Mouse (Mus musculus) cerebellum, adult 18-20 months (tissue): ENCODE measurements around the gene Prdx1.
"Not testable (repeated sequence)": the region's sequence is repeated elsewhere in the genome, so short reads cannot be mapped to it uniquely, and the experiment has no call there.

Source experiments
- DNase-seq, 2 experiments: peaks; one replicate each; pipeline ENCODE4 v3.0.0; 2021

Gene Prdx1

DNA sequence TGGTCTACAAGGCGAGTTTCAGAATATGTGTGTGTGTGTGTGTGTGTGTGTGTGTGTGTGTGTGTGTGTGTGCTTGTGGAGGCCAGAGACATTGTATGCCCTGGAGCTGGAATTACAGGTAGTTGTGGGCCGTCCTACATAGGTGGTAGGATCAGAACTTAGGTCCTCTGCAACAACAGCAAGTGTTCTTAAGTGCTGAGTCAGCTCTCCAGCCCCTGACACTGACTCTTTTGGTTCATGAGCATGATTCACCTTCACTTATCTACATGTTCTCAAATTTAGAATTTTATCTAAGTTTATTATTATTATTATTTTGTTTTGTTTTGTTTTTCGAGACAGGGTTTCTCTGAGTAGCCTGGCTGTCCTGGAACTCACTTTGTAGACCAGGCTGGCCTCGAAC, 4.8 kb upstream of the Prdx1 start:
- not testable (repeated sequence) for DNase-seq

DNA sequence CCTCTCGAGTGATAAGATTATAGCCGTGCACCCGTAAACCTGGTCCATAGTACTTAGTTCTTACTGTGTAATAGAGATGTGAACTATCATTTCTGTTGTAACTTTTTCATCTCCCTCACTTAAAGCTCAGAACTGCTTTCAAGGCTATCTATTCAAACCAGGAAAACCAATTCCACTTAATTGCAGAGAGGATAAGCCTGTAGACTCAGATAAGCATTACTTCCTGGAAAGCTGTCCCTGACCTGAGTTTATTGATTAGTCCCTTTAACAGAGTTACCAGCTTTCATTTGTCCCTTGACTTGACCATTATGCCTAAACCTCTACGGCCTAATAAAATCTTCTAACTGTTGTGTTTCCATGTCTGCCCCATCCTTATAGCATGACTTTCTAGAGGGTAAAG, 1.4 kb upstream of the Prdx1 start:
- no peak for DNase-seq

DNA sequence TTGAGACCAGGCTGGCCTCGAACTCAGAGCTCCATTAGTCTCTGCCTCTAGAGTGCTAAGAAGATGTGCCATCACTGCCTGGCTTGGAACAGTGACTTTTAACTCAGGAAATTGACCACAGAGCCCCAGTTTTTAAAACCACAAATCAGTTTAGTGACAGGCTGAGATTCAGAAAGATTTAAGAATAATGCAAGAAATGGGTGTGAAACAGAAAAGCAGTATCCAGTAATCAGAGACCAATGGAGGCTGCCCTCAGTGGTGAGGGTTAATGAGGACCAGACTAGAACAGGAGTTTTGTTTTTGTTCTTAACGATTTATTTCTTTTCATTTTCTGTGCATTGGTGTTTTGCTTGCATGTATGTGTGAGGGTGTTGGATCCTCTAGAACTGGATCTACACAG, 679 bp upstream of the Prdx1 start:
- no peak for DNase-seq

DNA sequence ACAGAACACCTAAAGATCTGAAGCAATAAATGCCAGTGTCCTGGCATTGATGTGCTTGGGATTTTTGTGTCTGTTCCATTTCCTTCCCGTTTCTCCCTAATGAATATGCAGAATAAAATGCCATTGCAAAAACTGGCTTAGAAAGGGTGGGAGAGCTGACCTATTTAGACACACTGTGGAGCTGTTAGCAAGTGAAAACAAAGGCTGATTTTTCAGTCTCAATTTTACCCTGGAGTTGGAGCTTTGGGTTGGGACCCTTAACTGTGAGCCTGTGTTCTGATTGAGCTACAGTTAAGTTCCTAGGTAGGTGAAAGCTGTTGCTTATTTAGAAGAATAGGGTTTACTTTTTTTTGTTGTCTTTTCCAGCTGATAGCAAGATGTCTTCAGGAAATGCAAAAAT, 1.7 kb downstream of the Prdx1 start:
- no peak for DNase-seq

DNA sequence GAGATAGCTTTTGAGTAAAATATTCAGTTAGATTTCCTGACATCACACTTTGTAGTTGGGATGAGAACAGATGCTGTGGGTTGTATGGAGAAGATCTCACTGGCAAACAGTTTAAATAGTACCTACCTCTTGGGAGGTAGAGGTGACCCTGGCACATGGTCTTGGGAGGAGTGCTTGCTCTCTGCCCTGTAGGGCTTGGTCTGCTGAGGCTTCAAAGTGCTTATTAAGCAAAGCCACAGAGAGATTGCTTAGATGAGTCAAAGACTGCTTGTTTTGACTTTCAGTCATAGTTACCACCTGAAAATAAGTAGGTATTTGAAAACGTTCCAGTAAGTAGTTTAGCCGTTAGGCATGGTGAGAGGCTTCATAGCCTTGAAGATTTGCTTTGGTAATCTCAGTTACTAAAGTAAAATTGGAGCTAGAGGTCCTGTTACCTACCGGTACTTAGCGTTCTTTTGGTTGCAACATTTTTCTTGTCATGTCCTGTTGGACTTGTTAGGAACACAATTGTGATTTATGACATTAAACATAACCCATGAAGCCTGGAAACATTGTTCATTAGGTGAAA, 4.0 kb downstream of the Prdx1 start:
- no peak for DNase-seq

DNA sequence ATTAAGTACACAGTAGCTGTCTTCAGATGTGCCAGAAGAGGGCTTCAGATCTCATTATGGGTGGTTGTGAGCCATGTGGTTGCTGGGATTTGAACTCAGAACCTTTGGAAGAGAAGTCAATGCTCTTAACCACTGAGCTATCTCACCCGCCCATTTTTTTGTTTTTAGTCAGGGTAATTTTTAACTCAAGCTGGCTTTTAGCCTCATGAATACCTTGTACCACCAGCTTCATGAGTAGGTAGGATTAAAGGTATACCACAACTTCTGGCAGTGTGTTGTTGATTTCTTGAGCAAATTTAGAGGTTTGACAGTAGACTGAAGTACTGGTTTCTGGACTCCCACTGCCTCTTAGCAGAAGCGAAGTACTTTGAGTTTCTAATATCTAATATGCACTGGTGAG, 6.8 kb downstream of the Prdx1 start:
- no peak for DNase-seq

DNA sequence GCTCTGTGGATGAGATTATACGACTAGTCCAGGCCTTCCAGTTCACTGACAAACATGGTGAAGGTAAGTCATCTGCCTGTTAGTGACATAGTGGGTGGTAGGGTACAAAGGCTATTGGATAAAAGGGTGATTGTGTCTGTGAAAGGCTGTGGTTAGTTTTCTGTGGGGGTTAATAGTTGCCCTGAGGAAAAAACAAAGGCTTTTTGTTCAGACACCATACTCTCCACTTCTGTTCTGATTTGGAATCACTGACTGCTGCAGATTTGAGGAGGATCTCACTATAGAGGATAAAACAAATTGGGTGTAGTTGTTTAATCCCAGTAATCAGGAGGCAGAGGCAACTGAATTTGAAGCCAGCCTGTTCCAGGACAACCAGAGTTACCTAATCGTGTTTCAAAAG, 8.4 kb downstream of the Prdx1 start:
- DNase-seq = no peak

DNA sequence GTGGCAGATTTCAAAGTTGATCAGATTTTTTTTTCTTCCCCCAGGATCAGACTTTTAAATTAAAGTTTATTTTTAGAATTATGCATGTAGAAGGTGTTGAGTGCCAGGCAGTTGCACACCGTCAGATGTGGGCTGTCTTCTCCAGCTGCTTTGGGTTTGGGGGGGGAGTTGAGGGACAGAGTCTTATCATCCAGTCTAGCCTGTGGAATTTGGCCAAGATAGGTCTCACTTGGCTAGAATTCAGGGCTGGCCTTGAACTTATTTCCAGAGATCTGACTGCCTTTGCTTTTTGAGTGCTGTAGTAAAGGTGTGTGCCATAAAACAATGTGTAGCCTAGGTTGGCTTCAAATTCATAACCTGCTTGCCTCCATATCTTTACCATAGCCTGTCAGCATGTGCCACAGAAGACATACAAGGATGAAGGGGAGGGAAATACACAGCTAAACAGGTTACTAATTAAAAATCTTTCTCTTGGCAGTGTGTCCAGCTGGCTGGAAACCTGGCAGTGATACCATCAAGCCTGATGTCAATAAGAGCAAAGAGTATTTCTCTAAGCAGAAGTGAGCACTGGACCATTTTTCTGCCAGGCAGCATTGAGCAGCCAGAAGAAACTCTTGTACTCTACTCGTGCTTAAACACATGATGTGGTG, 13.5 kb downstream of the Prdx1 start:
- DNase-seq = no peak

DNA sequence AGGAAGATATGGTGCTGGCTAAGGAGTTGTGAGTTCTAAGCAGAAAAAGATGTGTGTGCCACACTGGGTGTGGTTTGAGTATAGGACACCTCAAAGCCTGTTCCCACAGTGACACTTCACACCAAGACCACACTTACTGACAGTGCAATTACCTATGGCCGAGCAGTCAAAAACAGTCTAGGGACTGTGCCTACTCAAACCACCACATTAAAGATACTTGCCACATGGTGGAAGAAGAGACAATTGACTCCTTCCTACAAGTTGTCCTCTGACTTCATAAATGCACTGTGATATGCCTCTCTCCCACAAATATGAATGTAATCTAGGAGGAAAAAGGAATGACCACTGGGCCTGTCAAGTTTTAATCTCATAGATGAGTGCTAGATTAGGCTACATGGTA, 15.6 kb downstream of the Prdx1 start:
- DNase-seq = no peak

DNA sequence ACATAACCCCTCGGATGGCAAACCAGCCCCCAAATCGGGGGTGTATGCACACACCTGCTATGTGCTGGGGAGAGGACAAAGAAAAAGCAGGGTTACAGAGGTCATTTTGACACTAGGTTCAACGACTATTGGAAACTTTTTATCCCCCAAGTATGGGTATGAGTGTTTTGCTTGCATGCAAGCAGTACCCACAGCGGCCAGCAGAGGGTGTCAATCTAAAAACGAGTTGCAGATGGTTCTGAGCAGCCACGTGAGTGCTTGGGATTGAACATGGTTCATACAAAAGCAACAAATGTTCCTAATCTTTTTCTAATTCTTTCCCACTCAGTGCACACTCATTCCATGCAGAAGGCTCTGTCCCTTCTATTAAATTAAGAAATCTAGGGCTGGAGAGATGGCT, 18.5 kb downstream of the Prdx1 start:
- peak; percentile 52 to 67 for DNase-seq

DNA sequence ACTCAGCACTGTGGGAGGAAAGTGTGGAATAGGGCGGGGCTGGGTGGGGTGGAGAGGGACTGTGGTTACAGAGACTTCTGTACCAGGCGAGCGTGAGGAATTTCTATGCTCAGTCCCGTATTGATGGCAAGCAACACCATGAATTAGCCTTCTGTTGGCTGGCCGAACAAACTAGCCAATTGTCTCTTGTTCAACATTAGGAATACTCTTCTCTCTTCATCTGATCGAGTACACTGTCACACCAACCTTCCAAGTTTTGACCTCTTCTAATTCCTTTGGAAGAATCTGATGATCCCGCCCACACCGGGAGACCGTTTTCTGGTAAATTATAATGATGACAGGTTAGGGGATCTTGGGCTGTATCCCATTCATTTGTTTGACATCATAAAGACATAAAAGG, 22.3 kb downstream of the Prdx1 start:
- peak in 1 of 2 experiments; percentile 13 for DNase-seq

DNA sequence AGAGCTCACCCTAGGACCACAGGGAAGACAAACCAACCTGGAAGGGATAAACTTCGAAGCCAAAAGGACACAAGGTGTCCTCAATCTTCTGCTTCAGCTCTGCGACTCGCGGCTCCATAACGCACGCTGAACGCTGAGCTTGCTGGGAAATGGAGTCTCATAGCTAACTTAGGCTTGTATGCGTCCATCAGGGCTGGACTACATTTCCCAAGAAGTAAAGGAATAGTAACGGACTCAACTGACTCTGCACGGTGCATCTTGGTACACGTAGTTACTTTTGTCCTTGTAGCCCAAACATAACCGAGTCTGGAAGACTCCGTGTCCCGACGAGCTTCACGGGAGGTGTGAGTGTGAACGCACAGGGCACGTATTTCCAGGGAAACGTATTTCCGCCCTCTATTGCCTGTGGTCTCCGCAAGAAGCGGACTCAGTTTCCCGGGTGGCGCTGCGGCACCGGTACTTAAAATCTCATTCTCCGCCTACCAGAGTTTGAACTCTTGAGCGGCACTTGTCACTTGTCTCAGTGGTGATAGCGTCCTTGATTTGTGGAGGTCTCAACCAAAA, 22.9 kb downstream of the Prdx1 start, which contains the start of the genes Mmachc and Ccdc163:
Mmachc (minus strand) TSS at position 206 of the 564 bp plus-strand sequence.
Ccdc163 (plus strand) TSS at position 309 of the 564 bp plus-strand sequence.
- peak; percentile 88 to 98 for DNase-seq

DNA sequence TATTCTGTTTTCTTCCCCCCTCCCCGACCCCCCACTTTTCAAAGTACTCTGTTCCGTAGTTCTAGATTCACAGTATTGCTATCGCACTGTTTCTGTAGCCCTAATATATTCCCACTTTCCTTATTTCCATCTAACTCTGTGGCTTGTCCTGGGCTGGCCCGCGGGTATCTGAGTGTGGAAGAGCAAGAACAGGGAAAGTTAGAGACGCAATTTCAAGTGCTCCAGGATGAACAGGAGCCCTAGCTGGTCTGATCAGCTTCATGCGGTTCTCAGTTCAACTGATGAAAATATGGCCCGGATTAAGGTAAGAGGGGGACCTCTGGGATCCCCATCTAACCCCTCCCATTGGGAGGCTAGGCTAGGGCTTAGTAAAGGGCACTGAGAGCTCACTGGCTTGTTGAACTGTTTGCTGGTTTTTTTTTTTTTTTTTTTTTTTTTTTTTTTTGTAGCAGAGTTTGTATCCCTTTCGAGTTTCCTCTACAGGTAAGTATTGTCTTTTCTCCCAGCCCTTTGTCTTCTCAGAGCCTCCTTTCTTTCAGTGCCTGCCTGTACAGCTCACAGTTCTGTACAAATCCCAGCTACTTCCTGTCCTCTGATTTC, 23.5 kb downstream of the Prdx1 start:
- peak in 1 of 2 experiments; percentile 27 for DNase-seq

DNA sequence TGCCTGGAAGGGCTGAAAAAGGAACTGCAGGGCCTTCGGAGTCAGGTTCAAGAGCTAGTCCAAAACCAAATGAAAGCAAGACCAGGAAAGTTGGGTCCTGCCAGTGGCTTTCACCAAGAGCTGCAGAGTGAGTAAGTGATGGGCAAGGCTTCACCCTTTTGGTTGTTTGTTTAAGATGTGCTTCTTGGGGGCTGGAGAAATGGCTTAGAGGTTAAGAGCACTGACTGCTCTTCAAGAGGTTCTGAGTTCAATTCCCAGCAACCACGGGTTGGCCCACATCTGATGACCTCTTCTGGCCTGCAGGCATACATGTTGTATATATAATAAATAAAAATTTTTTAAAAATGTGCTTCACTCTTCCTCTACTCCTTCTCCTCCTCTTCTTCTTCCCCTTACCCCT, 24.8 kb downstream of the Prdx1 start:
- DNase-seq = no peak

DNA sequence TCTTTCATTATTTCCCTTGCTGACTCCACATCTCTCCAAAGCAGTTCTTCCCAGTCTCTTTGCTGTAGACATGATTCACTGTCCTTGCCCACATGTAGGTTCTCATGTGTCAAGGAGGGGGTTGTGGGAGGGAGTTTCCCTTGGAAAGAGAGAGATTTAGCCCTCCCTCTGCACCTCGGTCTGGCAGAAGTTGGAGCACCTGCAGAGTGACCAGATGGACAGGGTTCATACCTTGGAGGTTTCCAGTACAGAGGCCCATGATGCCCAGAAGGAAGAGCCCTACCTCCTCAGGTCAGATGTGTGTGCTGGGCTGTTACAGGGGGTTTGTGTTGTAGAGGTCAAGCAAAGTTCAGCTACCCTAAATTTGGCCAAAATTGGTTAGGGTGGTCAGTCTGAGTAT, 27.2 kb downstream of the Prdx1 start:
- DNase-seq = peak; percentile 38 to 52

DNA sequence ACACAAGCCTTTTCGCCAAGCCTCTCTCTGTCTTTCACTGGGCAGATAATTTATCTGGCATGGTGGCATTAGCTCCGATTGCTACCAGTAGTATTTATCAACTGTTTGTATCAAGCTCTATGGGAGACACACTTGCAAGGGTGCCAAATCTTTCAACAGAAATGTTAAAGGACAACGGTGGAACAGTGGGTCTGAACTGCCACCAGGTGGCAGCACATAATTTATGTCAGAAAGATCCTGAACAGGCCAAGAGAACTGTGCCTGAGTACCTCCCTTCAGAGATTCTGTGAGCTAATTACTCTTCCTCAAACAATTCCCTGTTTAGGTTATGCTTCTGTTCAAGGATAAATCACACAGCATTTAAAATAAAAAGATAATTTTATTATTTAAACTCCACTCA, 34.1 kb downstream of the Prdx1 start:
- DNase-seq = peak; percentile 80 to 81

DNA sequence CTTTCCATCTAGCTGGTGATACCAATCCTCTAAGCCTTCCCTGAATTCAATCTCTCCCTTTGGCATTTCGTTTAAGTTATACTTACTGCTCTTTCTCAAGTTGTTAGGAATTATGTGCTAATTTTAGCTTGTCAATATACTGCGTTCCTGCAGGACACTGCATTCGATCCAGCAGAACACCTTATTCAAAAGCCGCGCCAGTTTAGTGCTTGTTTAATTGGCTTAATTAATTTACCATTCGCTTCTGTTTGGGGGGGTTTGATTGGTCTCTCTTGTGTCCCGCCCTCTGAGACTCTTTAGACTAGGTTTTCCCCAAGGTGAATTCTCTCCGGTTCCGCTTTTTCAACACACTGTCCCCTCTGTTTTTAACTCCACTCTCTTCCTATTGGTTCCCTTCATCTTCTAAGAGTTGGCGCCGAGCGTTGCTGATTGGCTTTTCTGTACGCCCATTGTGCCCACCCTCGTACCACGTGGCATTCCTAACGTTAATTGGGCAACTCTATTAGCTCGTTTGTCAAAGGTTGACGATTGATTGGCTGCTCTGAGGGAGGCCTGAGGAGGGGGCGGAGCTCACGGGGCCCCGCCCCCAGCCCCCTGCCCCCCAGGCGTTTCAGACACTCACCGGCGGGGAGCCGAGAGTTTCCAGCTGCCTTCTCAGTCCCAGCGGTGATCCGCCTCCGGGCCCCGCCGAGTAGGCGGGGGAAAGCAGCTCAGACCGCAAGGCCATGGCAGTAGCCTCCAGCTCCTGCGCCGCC, 35.2 kb downstream of the Prdx1 start, which contains the start of gene Tesk2:
Tesk2 (plus strand) TSS at position 606 of the 755 bp plus-strand sequence.
- DNase-seq = peak; percentile 86 to 96

DNA sequence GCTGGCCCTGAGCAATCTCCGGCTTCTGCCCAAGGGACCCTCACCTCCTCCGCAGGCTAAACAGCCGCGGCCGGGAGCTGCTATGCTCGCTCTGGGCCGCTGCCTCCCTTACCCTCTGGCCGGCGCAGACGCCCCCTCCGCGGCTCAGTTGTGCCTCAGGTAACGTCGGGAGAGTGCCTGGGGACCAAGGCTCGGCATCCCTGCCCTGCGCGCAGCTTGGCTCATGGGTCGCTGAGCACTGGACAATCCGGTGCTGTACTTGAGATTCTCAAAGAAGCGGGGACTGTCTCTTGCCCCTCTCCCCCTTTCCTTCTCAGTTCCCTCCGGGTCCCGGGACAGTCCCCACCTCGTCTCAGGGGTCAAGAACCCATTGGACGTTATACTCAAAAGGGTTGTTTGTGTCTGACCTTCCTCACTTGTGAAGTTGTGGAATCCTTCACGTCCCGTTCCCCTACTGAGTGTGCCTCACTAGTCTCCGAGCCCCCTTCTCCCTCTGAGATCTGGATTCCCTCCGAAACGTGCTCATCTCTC, 35.8 kb downstream of the Prdx1 start:
- DNase-seq = no peak

DNA sequence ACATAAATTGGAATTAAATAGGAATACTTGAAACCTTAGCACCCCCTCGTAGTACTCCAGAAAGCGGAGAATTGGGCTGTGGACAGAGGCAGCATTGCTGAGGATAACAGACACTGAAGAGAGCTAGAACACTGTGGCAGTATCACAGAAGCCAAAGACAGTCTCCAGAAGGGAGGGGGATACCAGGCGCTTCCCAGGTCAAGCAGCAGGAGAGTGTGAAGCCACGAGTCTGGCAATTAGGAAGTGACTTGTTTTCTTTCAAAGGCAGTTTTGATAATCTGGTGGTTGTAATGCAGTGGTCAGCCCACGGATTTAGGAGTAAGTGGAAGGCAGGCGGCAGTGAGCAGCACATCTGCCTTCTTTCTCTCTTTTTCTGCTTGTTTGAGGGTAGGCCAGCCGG, 36.9 kb downstream of the Prdx1 start:
- no peak for DNase-seq

DNA sequence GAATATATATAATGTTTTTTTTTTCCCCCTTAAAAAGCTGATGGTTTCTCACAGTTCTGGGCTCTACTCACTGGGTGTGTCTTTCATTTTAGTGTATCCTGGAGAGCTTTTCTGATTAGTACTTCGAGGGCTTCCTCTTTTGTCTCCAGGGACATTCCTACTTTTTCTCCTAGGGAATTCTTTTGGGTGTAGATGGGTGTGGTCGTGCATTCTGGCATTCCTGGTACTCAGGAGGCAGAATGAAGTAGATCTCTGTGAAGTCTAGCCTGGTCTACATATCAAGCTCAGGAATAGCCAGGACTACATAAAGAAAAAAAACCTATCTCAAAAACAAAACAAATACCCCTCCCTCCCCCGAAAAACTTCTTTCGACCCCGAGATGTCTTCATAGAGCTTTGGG, 40.1 kb downstream of the Prdx1 start:
- DNase-seq = no peak

DNA sequence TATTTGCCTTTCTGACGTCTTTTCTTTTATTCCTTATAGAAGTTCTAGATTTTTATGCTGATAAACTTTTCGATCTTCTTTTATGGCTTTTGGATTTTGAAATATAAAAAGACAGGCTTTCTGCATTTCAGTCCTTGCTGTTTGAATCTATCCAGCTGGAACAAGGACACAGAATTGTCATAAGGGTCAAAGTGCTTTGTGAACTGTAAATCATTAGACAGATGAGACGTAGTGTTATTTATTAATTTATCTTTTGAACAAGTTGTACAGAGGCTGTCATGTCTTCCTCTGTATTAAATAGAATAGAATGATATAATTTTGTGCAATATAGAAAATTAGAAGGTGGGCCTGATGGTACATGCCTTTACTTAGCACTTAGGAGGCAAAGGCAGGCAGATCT, 42.1 kb downstream of the Prdx1 start:
- no peak for DNase-seq

DNA sequence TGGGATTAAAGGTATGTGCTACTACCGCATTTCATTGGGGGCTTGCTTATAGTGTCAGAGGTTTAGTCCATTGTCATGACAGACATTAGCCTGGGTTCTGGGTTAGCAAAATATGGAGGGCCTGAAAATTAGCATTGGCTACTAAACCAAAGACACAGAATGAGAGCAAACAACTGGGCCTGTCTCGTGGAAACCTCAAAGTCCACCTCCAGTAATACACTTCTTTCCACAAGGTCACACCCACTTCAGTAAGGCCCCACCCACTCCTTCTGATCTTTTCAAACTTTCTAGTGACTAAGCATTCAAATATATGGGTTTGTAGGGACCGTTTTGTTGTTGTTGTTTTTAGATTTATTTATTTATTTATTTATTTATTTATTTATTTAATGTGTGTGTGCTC, 44.2 kb downstream of the Prdx1 start:
- DNase-seq = no peak

DNA sequence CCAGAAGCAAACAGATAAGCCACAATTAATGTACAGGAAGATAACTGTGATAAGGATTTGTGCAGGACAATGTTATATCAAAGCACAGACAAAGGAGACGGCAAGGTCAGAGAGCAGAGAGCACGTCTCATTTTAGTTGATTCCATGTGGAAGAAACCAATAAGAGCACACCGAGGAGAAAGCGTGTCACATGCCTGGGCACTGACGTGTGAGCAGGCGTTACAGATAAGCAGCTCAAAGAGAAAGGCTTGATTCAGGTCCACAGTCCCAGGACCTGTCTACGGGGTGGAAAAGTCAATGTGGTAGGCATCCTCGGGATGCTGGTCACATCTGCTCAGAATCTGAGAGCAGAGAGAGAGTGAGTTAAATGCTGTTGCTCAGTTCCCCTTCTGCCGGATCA, 45.7 kb downstream of the Prdx1 start:
- DNase-seq = no peak
